Mouse (Mus musculus): Measurements from ENCODE around the gene Nos1ap. TPM values are rescaled to one million over a fixed set of nuclear protein-coding genes. Genes with fewer than 3 reads are reported as not detected.

The Nos1ap gene
- polyA plus RNA-seq, 1 experiment from 2014 or later, result 7.9 TPM

DNA sequence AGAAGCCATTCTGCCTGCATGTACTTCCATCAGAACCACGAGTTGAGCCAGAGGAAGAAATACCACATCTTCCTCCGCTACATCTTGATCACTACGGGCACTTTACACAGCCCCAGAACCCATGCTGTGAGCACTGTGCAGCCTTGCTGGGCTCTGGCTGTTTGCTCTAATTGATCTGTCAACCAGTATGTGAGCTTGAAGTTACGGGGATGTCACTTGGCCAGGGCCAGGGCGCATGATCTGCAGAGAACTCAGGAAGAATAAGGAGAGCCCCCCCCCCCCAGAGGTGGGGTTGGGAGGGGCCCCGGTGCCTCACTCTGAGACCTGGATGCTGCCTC lies 13.0 kb downstream of the Nos1ap start:
- H3K9me3 ChIP-seq (ENCODE audit: low read depth, low read length), result no peaks in the 10 kb centered on the region
- H3K9ac ChIP-seq, result no peak overlapping the region
- DNase-seq (no peak), ATAC-seq (ENCODE audit: insufficient read depth) (no peak)
- no peak overlapping the region for H3K4me2 ChIP-seq
- TF ChIP-seq CTCF (IDR thresholded peaks at IDR 0.05; ENCODE audit: low read depth), result no peak
- H3K36me3 ChIP-seq (ENCODE audit: insufficient read depth), result no peaks in the 10 kb centered on the region
- WGBS, result 54% methylated on average over 6 of the region's 6 CpGs
- H3K4me1 ChIP-seq (ENCODE audit: insufficient read depth), result no peaks in the 10 kb centered on the region
- no peaks in the 10 kb centered on the region for H3K27me3 ChIP-seq (ENCODE audit: insufficient read depth, low read length)
- H3K27ac ChIP-seq (ENCODE audit: low read depth), result no peak overlapping the region
- no peak overlapping the region for H3K4me3 ChIP-seq (ENCODE audit: low read depth, low read length)

DNA sequence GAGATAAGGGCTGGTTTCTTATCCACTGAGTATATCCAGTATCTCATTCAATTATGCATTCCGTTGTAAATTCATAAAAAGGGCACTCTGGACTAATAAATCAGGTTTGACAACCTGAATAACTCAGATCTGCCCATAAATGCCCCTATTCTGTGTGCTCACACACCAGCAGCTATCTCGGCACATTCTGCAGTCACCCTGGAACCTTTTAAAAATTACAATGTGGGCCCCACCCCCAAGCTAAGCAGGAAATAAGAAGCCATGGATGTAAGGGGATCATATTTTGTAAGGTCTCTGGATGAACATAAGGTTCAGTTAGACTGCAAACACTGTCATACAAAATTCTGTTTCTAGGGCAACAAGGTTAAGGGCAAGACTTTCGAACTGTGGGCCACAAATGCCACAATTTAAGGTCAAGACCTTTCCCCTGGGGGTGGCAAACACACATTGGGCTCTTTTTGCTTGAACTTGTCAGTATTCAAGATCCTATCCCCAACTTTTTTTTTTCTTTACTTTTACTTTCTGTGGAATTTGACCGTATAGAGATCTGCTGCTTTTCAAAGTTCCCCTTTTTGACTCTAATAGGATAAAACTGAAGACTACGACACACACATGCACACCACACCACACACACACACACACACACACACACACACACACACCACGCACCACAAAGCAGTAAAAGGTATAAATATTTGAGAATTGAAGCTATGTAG lies 13.5 kb downstream of the Nos1ap start:
- H3K36me3 ChIP-seq (ENCODE audit: insufficient read depth), result no peaks in the 10 kb centered on the region
- H3K4me2 ChIP-seq, result no peak overlapping the region
- no peaks in the 10 kb centered on the region for H3K27me3 ChIP-seq (ENCODE audit: insufficient read depth, low read length)
- no peak; the same call in 1 of the 2 replicates for ATAC-seq (ENCODE audit: insufficient read depth)
- H3K27ac ChIP-seq (ENCODE audit: low read depth), result no peak overlapping the region
- no peak for DNase-seq
- no peaks in the 10 kb centered on the region for H3K9me3 ChIP-seq (ENCODE audit: low read depth, low read length)
- H3K4me1 ChIP-seq (ENCODE audit: insufficient read depth), result no peaks in the 10 kb centered on the region
- H3K9ac ChIP-seq, result no peak overlapping the region
- WGBS, result 48% methylated on average over 6 of the region's 6 CpGs
- H3K4me3 ChIP-seq (ENCODE audit: low read depth, low read length), result no peak overlapping the region
- no peak for TF ChIP-seq CTCF (IDR thresholded peaks at IDR 0.05; ENCODE audit: low read depth)

DNA sequence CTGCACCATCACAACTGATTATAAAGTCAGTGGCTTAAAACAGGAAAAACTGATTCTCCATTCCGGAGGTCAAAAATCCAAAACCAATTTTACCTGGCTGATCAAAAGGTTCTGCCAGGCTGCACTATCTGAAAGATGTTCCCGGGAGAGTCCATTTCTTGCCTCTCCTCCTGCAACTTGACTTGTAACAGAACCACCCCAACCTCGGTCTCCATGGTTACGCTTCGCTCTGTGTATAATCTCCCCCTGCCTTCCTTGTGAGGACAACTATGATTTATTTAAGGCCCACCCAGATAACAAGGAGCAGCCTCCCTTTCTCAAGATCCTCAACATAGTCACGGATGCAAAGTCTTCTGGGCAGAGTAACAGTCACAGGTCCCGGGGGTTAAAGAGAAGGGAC lies 16.5 kb downstream of the Nos1ap start:
- Histone ChIP-seq H3K27ac (ENCODE audit: low read depth) (no peak overlapping the region), H3K4me3 (ENCODE audit: low read depth, low read length) (no peak overlapping the region), H3K4me2 (no peak overlapping the region), H3K36me3 (ENCODE audit: insufficient read depth) (no peaks in the 10 kb centered on the region), H3K27me3 (ENCODE audit: insufficient read depth, low read length) (no peaks in the 10 kb centered on the region), H3K9me3 (ENCODE audit: low read depth, low read length) (no peaks in the 10 kb centered on the region), H3K4me1 (ENCODE audit: insufficient read depth) (no peaks in the 10 kb centered on the region), H3K9ac (no peak overlapping the region)
- 61% methylated on average over 7 of the region's 7 CpGs for WGBS
- ATAC-seq (ENCODE audit: insufficient read depth), result no peak
- no peak for TF ChIP-seq CTCF (IDR thresholded peaks at IDR 0.05; ENCODE audit: low read depth)
- DNase-seq, result no peak

DNA sequence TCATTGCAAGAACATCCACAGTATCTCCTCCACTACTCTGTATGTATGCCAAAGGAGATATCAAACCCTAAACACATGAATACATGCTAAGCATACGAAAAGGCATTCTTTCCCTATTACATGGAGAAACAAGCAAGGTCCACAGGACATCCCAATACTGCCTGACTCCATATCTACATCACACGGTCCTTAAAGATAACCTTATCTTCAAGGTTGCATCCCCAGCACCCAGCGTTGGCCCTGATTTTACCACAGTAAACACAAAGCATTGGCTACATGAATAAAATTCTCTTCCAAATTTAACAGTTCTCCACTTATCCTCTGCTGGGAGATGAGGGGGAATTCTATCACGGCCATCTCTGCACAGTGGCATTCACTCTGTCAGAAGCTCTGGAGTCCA lies 22.7 kb downstream of the Nos1ap start:
- H3K36me3 ChIP-seq (ENCODE audit: insufficient read depth), result no peaks in the 10 kb centered on the region
- no peak overlapping the region for H3K27ac ChIP-seq (ENCODE audit: low read depth)
- no peak for DNase-seq
- no peak overlapping the region for H3K9ac ChIP-seq
- H3K4me3 ChIP-seq (ENCODE audit: low read depth, low read length), result no peak overlapping the region
- H3K9me3 ChIP-seq (ENCODE audit: low read depth, low read length), result no peaks in the 10 kb centered on the region
- H3K27me3 ChIP-seq (ENCODE audit: insufficient read depth, low read length), result no peaks in the 10 kb centered on the region
- H3K4me2 ChIP-seq, result no peak overlapping the region
- no peaks in the 10 kb centered on the region for H3K4me1 ChIP-seq (ENCODE audit: insufficient read depth)
- no peak for TF ChIP-seq CTCF (IDR thresholded peaks at IDR 0.05; ENCODE audit: low read depth)
- no peak for ATAC-seq (ENCODE audit: insufficient read depth)
- 82% methylated on average over 4 of the region's 4 CpGs for WGBS

DNA sequence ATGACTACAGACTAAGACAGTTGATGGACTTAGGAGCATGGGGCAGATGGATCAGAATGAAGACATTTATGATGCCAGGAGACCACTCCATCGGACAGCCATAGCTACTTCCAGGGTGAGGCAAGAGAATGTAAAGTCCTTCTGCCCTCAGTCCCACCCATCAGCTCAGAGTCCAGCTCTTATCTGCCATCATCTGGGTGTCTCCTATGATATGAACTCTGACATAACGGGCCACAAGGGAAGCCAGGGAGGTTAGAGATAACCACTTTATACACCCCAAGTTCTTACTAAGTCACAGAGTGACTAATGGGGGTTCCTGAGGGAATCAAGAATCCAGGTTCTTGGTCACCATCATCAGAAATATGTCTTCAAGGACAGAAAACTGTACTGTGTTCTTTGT lies 23.1 kb downstream of the Nos1ap start:
- TF ChIP-seq CTCF (IDR thresholded peaks at IDR 0.05; ENCODE audit: low read depth), result no peak
- no peak for ATAC-seq (ENCODE audit: insufficient read depth)
- Histone ChIP-seq H3K27ac (ENCODE audit: low read depth) (no peak overlapping the region), H3K36me3 (ENCODE audit: insufficient read depth) (no peaks in the 10 kb centered on the region), H3K27me3 (ENCODE audit: insufficient read depth, low read length) (no peaks in the 10 kb centered on the region), H3K9ac (no peak overlapping the region), H3K4me3 (ENCODE audit: low read depth, low read length) (no peak overlapping the region), H3K9me3 (ENCODE audit: low read depth, low read length) (no peaks in the 10 kb centered on the region), H3K4me2 (no peak overlapping the region), H3K4me1 (ENCODE audit: insufficient read depth) (no peaks in the 10 kb centered on the region)
- no peak for DNase-seq
- 92% methylated on average over 2 of the region's 2 CpGs for WGBS

DNA sequence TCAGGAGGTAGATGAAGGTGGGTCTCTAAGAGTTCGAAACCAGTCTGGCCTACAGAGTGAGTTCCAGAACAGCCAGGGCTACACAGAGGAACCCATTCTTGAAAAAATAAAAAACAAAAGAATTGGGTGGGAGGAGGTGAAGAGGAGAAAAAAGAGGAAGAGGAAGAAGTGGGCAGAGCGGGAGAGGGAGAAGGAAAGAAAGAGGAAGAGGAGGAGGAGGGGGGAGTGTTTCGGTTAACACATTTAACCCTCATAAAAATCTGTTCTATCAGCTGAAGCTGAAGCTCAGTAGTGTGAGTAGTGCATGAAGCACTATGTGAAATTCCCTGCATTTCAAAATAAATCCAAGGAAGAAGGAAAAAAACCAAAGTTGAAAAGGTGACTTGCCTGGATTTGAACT lies 24.7 kb downstream of the Nos1ap start:
- 85% methylated on average over 3 of the region's 3 CpGs for WGBS
- Histone ChIP-seq H3K9me3 (ENCODE audit: low read depth, low read length) (no peaks in the 10 kb centered on the region), H3K4me1 (ENCODE audit: insufficient read depth) (no peaks in the 10 kb centered on the region), H3K9ac (no peak overlapping the region), H3K27me3 (ENCODE audit: insufficient read depth, low read length) (no peaks in the 10 kb centered on the region), H3K36me3 (ENCODE audit: insufficient read depth) (no peaks in the 10 kb centered on the region), H3K4me3 (ENCODE audit: low read depth, low read length) (no peak overlapping the region), H3K27ac (ENCODE audit: low read depth) (no peak overlapping the region), H3K4me2 (no peak overlapping the region)
- TF ChIP-seq CTCF (IDR thresholded peaks at IDR 0.05; ENCODE audit: low read depth), result no peak
- DNase-seq (no peak), ATAC-seq (ENCODE audit: insufficient read depth) (no peak)

DNA sequence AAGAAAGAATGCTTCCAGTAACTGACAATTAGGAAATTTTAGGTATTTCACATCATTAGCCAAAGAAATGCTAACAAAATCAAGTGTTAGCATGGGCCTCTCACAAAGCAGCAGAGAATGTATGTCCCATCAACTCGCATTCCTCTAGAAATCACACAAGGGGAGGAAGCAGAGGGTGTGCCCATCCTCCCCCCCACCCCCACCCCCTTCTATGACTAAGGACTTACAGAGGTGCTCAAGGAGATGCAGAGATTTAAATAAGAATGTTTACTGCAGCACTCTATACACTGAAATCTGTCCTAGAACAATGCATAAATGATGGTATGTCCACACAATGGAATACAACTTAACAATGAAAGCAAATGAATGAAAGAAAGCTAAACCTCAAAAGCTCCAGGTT lies 27.2 kb downstream of the Nos1ap start:
- WGBS, result 52% methylated on average over 1 of the region's 1 CpGs
- Histone ChIP-seq H3K4me2 (no peak overlapping the region), H3K9ac (no peak overlapping the region), H3K4me3 (ENCODE audit: low read depth, low read length) (no peak overlapping the region), H3K4me1 (ENCODE audit: insufficient read depth) (no peaks in the 10 kb centered on the region), H3K36me3 (ENCODE audit: insufficient read depth) (no peaks in the 10 kb centered on the region), H3K9me3 (ENCODE audit: low read depth, low read length) (no peaks in the 10 kb centered on the region), H3K27ac (ENCODE audit: low read depth) (no peak overlapping the region), H3K27me3 (ENCODE audit: insufficient read depth, low read length) (no peaks in the 10 kb centered on the region)
- DNase-seq (no peak), ATAC-seq (ENCODE audit: insufficient read depth) (no peak)
- TF ChIP-seq CTCF (IDR thresholded peaks at IDR 0.05; ENCODE audit: low read depth), result no peak

DNA sequence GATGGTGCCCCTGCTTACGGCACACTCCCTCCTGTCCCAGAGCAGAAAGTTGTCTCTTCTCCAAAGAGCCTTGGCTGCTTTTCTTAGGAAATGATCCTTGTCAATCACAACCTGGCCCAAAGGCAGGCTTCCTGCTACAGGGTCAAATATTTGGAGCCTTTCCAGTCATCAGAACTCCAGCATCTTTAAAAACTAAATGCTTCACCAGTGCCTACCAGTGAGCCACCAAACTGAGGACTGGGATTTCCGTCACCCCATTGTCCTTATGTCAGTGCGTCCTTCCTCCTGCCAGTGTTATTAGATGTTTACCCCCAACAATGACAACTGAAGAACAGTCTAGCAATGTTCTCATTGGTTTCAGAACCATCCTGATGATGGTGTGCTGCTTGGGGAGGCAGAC lies 28.9 kb downstream of the Nos1ap start:
- ATAC-seq (ENCODE audit: insufficient read depth) (no peak), DNase-seq (peak; percentile 36)
- no peak for TF ChIP-seq CTCF (IDR thresholded peaks at IDR 0.05; ENCODE audit: low read depth)
- Histone ChIP-seq H3K9ac (no peak overlapping the region), H3K4me2 (no peak overlapping the region), H3K27me3 (ENCODE audit: insufficient read depth, low read length) (no peaks in the 10 kb centered on the region), H3K4me3 (ENCODE audit: low read depth, low read length) (no peak overlapping the region), H3K27ac (ENCODE audit: low read depth) (no peak overlapping the region), H3K9me3 (ENCODE audit: low read depth, low read length) (no peaks in the 10 kb centered on the region), H3K36me3 (ENCODE audit: insufficient read depth) (no peaks in the 10 kb centered on the region), H3K4me1 (ENCODE audit: insufficient read depth) (no peaks in the 10 kb centered on the region)
- WGBS, result 83% methylated on average over 3 of the region's 3 CpGs

Data from lung, embryonic 14.5 days (tissue).